Mouse (Mus musculus) cerebellum, adult (tissue): ENCODE measurements around the gene Podxl2.

Source experiments
- ATAC-seq: cut with Nextera tagmentation; 2 replicates; pipeline ENCODE4 v1.9.2; 2017; ENCODE audit warnings: mild to moderate bottlenecking, moderate library complexity, mixed read lengths; ENCODE audit not compliant: insufficient number of reproducible peaks, low FRiP score, low TSS enrichment

The Podxl2 gene

GRCm38 (mm10) chr6:88830112-88830702, 44.6 kb downstream of the Podxl2 start:
- ATAC-seq, result no peak

DNA sequence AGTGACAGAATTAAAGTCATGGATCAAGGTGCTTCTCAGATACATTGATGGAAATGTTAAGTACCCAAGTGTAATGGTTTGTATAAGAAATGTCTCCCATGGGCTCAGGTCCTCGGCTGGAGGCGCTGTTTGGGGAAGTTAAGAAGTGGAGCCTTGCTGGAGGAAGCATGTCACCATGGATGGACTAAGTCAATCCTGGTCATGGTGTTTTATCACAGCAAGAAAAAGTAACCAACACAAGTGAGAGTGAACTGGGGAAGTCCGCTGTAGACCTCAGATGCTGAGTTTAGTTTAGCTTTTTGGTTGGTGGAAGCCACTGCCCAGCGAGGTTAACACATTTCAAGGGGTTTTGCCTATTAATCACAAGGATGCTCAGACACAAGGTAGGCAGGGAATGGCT, 45.3 kb downstream of the Podxl2 start:
- no peak for ATAC-seq

- ATAC-seq, result no peak
These were observed 46.4 kb downstream of the Podxl2 start for GRCm38 (mm10) chr6:88828206-88829009.

DNA sequence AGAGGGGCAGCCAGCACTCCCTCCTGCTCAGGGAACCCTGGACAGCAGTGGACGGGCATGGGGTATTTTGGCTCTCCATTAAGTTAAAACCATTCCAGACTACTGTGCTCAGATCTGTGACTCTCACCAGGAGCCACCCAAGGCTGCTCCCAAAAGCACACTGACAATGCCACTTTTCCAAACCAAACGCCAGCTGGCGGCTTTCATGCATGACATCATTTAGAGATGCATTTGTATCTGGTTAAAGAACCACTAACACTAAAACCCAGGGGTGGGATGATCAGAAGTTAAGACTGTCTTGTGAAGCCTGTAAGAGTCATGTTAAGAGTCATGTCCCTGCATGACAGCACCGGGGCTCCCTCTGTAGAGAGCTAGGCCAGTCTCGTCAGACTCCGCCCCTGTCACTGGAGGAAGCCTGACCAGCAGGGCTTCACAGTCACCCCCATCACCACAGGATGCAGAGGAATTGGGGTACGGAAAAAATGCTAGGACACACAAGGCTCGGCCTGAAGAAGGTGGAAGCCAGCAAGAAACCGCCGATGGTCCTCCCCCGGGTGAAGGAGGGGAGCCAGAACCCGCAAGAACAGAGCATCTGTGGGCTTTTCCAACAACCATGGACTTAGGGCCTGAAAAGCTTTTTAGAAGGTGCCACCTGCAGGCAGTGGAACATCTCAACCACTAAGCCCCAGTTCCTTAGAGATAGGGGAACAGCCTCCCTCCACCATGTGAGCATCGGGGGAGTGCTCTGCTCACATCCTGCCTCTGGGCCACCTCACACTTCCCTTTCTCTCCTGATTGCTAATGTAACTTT, 47.2 kb downstream of the Podxl2 start:
- ATAC-seq, result no peak

GRCm38 (mm10) chr6:88826965-88827364, 47.9 kb downstream of the Podxl2 start:
- no peak for ATAC-seq

DNA sequence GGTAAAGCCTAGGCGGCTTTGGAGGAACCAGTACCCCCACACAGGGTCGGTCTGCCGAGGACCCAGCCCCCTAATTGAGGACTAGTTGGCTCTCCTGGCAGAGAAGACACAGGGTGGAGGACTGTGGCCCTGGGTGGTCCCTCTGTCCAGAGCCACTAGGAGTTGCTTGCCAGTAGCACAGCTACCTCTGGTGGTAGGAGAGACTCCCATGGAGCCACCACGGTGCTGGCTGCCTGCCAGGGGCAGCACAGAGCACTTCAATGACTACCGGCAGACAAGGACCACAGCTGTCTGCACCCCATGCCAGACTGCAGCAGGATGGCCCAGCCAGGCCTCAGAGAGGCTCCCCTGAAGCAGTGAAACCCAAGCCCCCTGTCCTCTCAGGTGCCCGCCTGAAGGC, 48.3 kb downstream of the Podxl2 start:
- ATAC-seq, result no peak

- ATAC-seq, result no peak
These were observed 48.8 kb downstream of the Podxl2 start for GRCm38 (mm10) chr6:88826088-88826487.

GRCm38 (mm10) chr6:88824183-88824582, 50.7 kb downstream of the Podxl2 start:
- no peak for ATAC-seq

- peak; percentile 74 for ATAC-seq
These were observed 52.9 kb downstream of the Podxl2 start for GRCm38 (mm10) chr6:88821901-88822300.

GRCm38 (mm10) chr6:88821294-88821693, 53.5 kb downstream of the Podxl2 start:
- no peak for ATAC-seq

- no peak for ATAC-seq
These were observed 54.0 kb downstream of the Podxl2 start for GRCm38 (mm10) chr6:88820853-88821252.

DNA sequence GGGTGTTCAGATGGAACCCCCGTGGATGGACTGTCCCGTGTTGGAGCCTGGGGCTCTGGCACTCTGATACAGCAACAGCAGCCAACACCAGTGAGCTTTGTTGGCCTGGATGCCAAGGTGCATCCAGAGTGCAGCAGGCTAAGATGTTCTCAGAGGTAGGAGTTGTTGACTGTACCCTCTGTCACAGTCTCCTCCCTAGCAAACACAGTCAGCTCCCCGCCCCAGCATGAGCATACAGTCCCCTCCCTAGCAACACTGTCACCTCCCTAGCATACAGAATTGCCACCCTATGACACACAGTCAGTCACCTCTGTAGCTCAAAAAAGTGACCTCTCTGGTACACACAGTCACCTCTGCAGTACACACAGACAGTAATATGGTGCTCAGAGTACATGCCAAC, 57.9 kb downstream of the Podxl2 start:
- ATAC-seq, result no peak

- ATAC-seq, result 0 out of 2 replicates have a peak, but pooled peaks have one; percentile 21
These were observed 59.4 kb downstream of the Podxl2 start for GRCm38 (mm10) chr6:88815489-88815888.

GRCm38 (mm10) chr6:88815036-88815435, 59.8 kb downstream of the Podxl2 start:
- ATAC-seq, result no peak

GRCm38 (mm10) chr6:88813832-88814231, 61.0 kb downstream of the Podxl2 start:
- no peak for ATAC-seq

GRCm38 (mm10) chr6:88812886-88813285, 62.0 kb downstream of the Podxl2 start:
- ATAC-seq, result no peak

- no peak for ATAC-seq
These were observed 62.9 kb downstream of the Podxl2 start for GRCm38 (mm10) chr6:88811880-88812400.

GRCm38 (mm10) chr6:88811396-88811795, 63.4 kb downstream of the Podxl2 start:
- no peak for ATAC-seq

DNA sequence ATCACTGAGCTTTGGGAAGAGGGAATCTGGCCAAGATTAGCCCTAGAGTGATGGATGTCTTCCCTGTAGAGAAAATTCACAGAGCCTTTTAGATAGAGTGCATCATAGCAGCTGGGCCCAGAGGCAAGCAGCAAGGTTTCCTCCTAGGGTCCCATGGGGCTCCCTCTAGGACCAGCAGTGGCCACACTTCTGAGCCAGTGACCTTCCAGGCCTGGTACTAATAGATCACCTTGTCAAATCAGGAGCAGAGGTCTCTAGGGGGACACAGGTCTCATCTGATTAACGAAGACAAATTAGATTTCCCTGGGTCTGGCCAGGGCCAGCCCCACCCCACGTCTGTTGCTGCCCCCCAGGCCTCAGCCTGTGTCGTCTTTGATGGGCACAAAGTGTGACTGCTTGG, 64.6 kb downstream of the Podxl2 start:
- ATAC-seq, result no peak

GRCm38 (mm10) chr6:88809091-88810037, 65.5 kb downstream of the Podxl2 start:
- no peak for ATAC-seq
